Mouse (Mus musculus): ENCODE results near the gene Gm3269. TPM values are rescaled to one million over a fixed set of nuclear protein-coding genes. Genes with fewer than 3 reads are reported as not detected.
"Not testable (repeated sequence)": the region's sequence is repeated elsewhere in the genome, so short reads cannot be mapped to it uniquely, and the experiment has no call there.

Gene Gm3269
- not detected in 2 replicates for polyA plus RNA-seq (2012; rRNA removed)

DNA sequence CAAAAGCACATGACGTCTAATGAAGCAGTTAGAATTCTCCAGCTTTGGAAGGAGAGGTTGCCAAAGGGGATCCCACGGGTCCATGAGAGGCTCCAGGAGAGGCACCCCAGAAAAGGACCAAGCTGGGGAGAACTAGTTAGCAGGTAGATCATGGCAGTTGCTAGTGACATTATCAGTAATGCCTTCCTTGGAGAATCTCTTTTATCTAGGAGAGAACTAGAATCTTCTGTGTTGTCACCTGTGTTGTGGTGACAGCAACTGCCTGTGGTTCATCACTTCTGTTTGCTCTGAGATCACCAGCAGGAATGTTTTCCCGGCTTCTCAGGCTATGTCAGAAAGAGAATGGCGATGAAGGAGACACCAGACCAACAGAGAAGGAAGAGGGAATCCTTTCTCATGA lies at the start of gene Gm3269:
TSS of gene Gm3269 (plus strand) at position 301 of the 400 bp plus-strand sequence.
- DNase-seq (ENCODE audit: low read depth) = not testable (repeated sequence)

DNA sequence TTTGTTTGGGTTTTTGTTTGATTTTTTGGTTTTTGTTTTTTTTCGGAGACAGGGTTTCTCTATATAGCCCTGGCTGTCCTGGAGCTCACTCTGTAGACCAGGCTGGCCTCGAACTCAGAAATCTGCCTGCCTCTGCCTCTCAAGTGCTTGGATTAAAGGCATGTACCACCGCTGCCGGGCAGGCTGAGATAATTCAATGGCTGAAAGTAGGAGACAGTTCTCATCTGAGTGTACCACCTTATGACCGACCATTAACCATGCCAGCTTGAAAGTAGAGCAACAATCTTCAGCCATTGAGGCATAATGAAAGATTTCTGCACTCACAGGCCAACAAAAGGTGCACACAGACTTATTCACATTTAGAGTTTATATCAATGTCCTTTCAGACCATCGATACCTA lies 31.5 kb upstream of the Gm3269 start:
- not testable (repeated sequence) for DNase-seq (ENCODE audit: low read depth)

DNA sequence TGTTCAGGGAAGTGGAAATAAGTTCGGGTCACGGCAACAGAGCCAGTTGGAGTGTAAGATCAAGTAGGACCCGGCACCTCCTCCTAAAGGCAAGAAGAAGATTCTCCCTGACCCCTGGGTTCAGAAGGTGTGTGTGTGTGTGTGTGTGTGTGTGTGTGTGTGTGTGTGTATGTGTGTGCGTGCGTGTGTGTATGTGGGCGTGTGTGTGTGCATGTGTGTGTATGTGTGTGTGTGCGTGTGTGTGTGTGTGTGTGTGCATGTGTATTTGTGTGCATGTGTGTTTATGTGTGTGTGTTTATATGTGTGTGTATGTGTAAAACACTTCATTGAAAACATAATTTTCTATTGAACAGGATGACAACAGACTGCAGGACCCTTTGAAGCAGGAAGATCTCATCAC lies 16.0 kb upstream of the Gm3269 start:
- not testable (repeated sequence) for DNase-seq (ENCODE audit: low read depth)

DNA sequence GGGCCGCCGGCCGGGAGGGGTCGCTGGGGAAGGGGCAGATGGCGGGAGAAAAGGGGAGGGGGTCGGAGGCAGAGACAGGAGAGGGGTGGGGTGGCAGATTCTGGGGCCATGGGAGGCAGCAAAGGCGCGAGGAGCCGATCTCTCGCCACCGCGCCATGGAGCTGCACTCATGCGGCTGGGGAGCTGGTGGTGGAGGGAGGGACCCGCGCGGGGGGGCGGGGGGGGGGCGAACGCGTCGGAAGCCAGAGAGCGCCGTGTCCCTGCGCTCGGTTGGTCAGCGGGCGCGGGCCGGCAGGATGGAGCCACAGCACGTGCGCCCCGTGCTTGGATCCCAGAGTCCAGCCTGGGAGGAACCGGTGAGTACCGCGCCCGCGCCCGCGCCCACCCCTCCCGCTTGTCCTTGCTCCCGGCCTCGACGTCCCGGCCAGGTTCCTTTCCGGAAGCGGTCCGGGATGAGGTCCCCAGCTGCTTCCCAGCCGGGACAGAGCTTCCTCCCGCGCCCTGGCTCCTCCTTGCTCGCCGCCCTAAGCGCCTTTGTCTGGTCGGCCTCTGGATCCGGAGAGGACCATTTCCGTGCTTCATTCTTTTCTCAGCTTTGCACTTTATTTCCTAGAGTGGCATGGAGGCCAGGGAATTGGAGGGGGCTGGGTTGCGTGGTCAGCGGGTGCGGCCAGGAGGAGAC lies 17.5 kb downstream of the Gm3269 start, which contains the start of gene Gm3264:
TSS of gene Gm3264 (plus strand) at position 278 of the 682 bp plus-strand sequence.
- DNase-seq (ENCODE audit: low read depth) = not testable (repeated sequence)

DNA sequence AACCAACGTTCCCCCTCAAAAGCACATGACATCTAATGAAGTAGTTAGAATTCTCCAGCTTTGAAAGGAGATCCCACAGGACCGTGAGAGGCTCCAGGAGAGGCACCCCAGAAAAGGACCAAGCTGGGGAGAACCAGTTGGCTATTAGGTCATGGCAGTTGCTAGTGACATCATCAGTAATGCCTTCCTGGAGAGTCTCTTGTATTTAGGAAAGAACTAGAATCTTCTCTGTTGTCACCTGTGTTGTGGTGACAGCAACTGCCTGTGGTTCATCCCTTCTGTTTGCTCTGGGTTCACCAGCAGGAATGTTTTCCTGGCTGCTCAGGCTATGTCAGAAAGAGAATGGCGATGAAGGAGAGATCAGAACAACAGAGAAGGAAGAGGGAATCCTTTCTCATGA lies 54.2 kb downstream of the Gm3269 start, which contains the start of gene Gm3278:
TSS of gene Gm3278 (plus strand) at position 301 of the 400 bp plus-strand sequence.
- not testable (repeated sequence) for DNase-seq (ENCODE audit: low read depth)

Other genes with a start within 250 kb of the Gm3269 start
- 0.29 TPM in 1 of 2 replicates, not detected in the other for gene Gm8159, start 205.8 kb upstream of the Gm3269 start, polyA plus RNA-seq (2012; rRNA removed)
- gene Gm3239, start 173.9 kb upstream of the Gm3269 start, polyA plus RNA-seq (2012; rRNA removed) = 0.48 and 0.90 TPM in 2 replicates
- gene Gm7876, start 128.9 kb upstream of the Gm3269 start, polyA plus RNA-seq (2012; rRNA removed) = not detected in 2 replicates
- gene Gm3252, start 111.3 kb upstream of the Gm3269 start, polyA plus RNA-seq (2012; rRNA removed) = 4.7 and 4.8 TPM in 2 replicates
- not detected in 2 replicates for gene Gm9602, start 61.8 kb upstream of the Gm3269 start, polyA plus RNA-seq (2012; rRNA removed)
- 1.2 and 2.3 TPM in 2 replicates for gene Gm3264, start 17.5 kb downstream of the Gm3269 start, polyA plus RNA-seq (2012; rRNA removed)
- 0.23 and 0.49 TPM in 2 replicates for gene Gm3278, start 54.3 kb downstream of the Gm3269 start, polyA plus RNA-seq (2012; rRNA removed)
- gene Gm8297, start 145.8 kb downstream of the Gm3269 start, polyA plus RNA-seq (2012; rRNA removed) = not detected in 2 replicates
- not detected in 2 replicates for gene Gm3298, start 177.8 kb downstream of the Gm3269 start, polyA plus RNA-seq (2012; rRNA removed)
- gene 4930555G01Rik, start 212.5 kb downstream of the Gm3269 start, polyA plus RNA-seq (2012; rRNA removed) = not detected in 2 replicates
- gene Gm8281, start 232.9 kb downstream of the Gm3269 start, polyA plus RNA-seq (2012; rRNA removed) = 15.0 and 16.6 TPM in 2 replicates

Measured in brain, embryonic 14.5 days (tissue).